Mouse (Mus musculus) gastrocnemius, postnatal 4 days (tissue): ENCODE results near the gene Nsmce1. TPM values are rescaled to one million over a fixed set of nuclear protein-coding genes. Genes with fewer than 3 reads are reported as not detected.

Experiments
- DNase-seq, 2 experiments: peaks; one replicate each; pipeline ENCODE4 v3.0.0; 2021 to 2022; ENCODE audit warnings: low spot score in 2 of 2, mixed read lengths in 2 of 2
- total RNA-seq, 2 experiments: library from RNA; stranded (reverse); gene quantifications; 2 replicates each; pipeline ENCODE4 v1.2.3; 2021

Gene Nsmce1
- total RNA-seq, 2 experiments from 2014 or later: 28.3 to 33.6 TPM

- DNase-seq: no peak
Observed at GRCm38 (mm10) chr7:125492551-125492950, 1.2 kb upstream of the Nsmce1 start.

GRCm38 (mm10) chr7:125491760-125492159 is 364 bp upstream of the Nsmce1 start:
- no peak for DNase-seq

- no peak for DNase-seq
Observed at GRCm38 (mm10) chr7:125489636-125490035, 1.8 kb downstream of the Nsmce1 start.

GRCm38 (mm10) chr7:125488706-125489105 is 2.7 kb downstream of the Nsmce1 start:
- no peak for DNase-seq

GRCm38 (mm10) chr7:125487126-125487525 is 4.3 kb downstream of the Nsmce1 start:
- DNase-seq: no peak

GRCm38 (mm10) chr7:125486121-125486630 is 5.2 kb downstream of the Nsmce1 start:
- no peak for DNase-seq

GRCm38 (mm10) chr7:125484791-125485190 is 6.6 kb downstream of the Nsmce1 start:
- DNase-seq: no peak

GRCm38 (mm10) chr7:125482886-125483285 is 8.5 kb downstream of the Nsmce1 start:
- no peak for DNase-seq

- no peak for DNase-seq
Observed at GRCm38 (mm10) chr7:125482339-125482738, 9.1 kb downstream of the Nsmce1 start.

GRCm38 (mm10) chr7:125480518-125480917 is 10.9 kb downstream of the Nsmce1 start:
- DNase-seq: no peak

GRCm38 (mm10) chr7:125478391-125478984 is 12.9 kb downstream of the Nsmce1 start:
- no peak for DNase-seq

- peak in 1 of 2 experiments; percentile 37 for DNase-seq
Observed at GRCm38 (mm10) chr7:125475601-125476251, 15.7 kb downstream of the Nsmce1 start.

- DNase-seq: no peak
Observed at GRCm38 (mm10) chr7:125474535-125474934, 16.9 kb downstream of the Nsmce1 start.

- peak; percentile 50 to 82 for DNase-seq
Observed at GRCm38 (mm10) chr7:125471991-125472741, 19.2 kb downstream of the Nsmce1 start.

GRCm38 (mm10) chr7:125470901-125471300 is 20.5 kb downstream of the Nsmce1 start:
- DNase-seq: no peak

- peak in 1 of 2 experiments; percentile 72 for DNase-seq
Observed at GRCm38 (mm10) chr7:125469937-125470336, 21.5 kb downstream of the Nsmce1 start.

GRCm38 (mm10) chr7:125462200-125462599 is 29.2 kb downstream of the Nsmce1 start:
- DNase-seq: no peak

- no peak for DNase-seq
Observed at GRCm38 (mm10) chr7:125453671-125454070, 37.7 kb downstream of the Nsmce1 start.

GRCm38 (mm10) chr7:125451078-125451477 is 40.3 kb downstream of the Nsmce1 start:
- no peak for DNase-seq

- no peak for DNase-seq
Observed at GRCm38 (mm10) chr7:125450678-125451077, 40.7 kb downstream of the Nsmce1 start.

- DNase-seq: peak; percentile 84 to 95
Observed at GRCm38 (mm10) chr7:125444464-125445401, 46.7 kb downstream of the Nsmce1 start, which contains the start of gene Kdm8. TSS of gene Kdm8 (plus strand) at chr7:125444676.
